Mouse (Mus musculus) brown adipose tissue, adult 24 weeks (tissue): ENCODE data around the gene Krt87. TPM values are rescaled to one million over a fixed set of nuclear protein-coding genes. Genes with fewer than 3 reads are reported as not detected.

ENCODE experiments used
- H3K27ac ChIP-seq: fragments of 200-500 bp; replicated peaks from 2 replicates; pipeline ENCODE4 v1.5.1; 2012; ENCODE audit warnings: low read depth, mild to moderate bottlenecking, low read length
- H3K4me1 ChIP-seq: fragments of 200-500 bp; 2 replicates; pipeline ENCODE4 v1.6.1; 2012; ENCODE audit warnings: low read length, mixed read lengths; ENCODE audit not compliant: control insufficient read depth, insufficient read depth, insufficient read length
- H3K4me3 ChIP-seq: fragments of 200-500 bp; 2 replicates; pipeline ENCODE4 v1.5.1; 2012; ENCODE audit warnings: low read depth, mild to moderate bottlenecking, low read length, moderate library complexity; ENCODE audit not compliant: insufficient read depth
- polyA plus RNA-seq: library from polyadenylated mRNA; stranded (reverse); fragments of >200 nt; gene quantifications from 2 replicates; pipeline ENCODE4 v1.2.4, GENCODE M21; 2012; ENCODE audit not compliant: missing spikeins, insufficient read depth, insufficient read length

Gene Krt87
- polyA plus RNA-seq, result not detected in 2 replicates

DNA sequence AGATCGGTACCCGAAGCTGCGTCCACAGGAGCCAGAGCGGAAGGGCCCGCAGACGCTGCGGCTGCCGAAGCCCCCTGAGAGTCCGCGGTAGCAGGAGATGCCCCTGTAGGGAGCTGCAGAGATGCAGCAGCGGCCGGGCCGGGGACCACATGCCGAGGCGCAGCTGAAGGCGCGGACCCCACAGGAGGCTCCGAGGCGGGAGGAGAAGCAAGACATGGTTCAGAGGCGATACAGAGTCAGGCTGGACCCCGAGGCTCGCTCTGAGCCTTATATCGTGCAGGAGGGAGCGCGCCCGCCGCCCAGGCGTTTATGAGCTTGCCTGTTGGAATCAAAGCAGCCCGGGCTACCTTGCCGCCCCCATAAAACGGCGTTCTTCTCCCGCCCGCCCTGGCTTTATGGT is at the start of gene Krt87:
Krt87 (minus strand) TSS at position 250 of the 400 bp plus-strand sequence.
- no peak within 1 kb of the TSS for H3K27ac ChIP-seq
- no peaks in the 10 kb centered on the region for H3K4me1 ChIP-seq
- H3K4me3 ChIP-seq, result no peak within 1 kb of the TSS

- no peaks in the 10 kb centered on the region for H3K4me1 ChIP-seq
- no peak overlapping the region for H3K4me3 ChIP-seq
- H3K27ac ChIP-seq, result no peak overlapping the region
Measured at GRCm38 (mm10) chr15:101485911-101486635, 47.5 kb upstream of the Krt87 start.

DNA sequence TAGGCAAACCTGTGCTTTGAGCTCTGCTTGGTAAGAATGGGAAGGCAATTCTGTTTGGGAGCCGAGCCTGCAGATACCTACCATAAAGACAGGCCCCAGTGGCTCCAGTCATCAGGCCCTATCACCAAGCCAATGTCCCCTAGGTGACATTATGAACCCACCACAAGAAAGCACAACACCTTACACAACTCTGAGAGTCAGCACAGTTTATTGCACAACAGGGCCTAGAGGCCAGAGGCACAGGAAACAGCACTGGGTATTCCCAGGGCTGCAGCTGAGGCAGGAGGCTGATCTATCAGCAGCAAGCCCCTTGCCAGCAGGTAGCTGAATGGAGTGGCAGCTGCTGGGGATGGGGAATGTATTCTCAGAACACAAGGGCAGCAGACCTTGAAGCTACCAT is 46.3 kb upstream of the Krt87 start:
- Histone ChIP-seq H3K4me1 (no peaks in the 10 kb centered on the region), H3K27ac (no peak overlapping the region), H3K4me3 (no peak overlapping the region)

DNA sequence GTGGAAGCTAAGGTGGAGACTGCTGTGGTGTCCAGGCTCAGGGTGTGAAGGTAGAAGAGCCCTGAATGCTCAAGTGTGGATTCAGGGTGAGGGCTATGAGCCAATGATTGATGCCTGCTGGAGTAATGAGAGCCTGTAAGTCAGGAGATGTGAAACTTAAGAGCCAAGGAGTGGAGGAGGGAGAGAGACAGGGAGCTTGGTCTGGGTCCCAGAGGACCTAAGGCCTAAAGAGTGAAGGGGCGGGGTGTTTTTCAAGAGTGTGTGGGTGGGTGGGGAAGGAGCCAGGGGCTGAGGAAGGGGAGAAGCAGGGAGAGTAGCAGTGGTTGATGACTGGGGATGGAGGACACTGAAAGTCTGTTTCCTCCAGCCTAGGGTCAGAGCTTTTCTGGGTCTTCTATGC is 45.0 kb upstream of the Krt87 start:
- no peak overlapping the region for H3K4me3 ChIP-seq
- no peak overlapping the region for H3K27ac ChIP-seq
- no peaks in the 10 kb centered on the region for H3K4me1 ChIP-seq

DNA sequence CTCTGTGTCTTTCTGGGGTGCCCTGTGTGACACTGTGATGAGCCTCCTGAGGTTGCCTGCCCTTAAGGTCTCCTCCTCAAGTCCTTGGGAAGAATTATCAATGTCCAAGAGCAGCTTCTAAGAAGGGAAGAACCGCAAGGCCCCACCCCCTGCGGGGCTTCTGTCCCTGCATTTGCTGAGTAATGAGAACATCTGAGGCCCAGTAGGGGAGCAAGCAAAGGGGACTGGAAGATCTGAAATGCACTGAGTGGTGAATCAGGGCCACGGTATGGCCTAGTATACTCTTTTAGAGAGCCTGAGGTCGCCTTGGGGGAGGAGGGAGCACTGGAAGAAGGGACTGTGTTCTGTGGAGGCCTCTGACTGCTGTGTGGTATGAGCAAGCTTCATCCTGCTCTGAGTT is 43.5 kb upstream of the Krt87 start:
- H3K27ac ChIP-seq, result no peak overlapping the region
- H3K4me3 ChIP-seq, result no peak overlapping the region
- H3K4me1 ChIP-seq, result no peaks in the 10 kb centered on the region

DNA sequence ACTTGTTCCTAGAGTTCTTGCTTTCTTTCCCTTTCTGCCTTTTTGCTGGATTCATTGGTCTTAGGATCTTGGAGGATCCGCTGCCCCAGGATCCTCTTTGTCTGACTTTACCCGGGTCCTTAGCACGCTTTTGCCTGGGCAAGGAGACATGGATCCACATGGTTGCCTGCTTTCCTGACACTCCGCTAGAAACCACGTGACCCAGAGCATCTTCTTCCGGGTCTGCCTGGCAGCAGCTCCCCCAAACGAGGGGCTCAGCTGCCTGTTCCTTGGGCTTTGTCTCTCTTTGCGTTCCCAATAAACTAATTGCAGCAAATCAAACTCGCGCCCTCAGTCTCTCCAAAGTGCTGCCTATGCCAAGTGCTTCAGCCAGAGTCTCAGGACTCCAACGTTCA is 41.1 kb upstream of the Krt87 start:
- no peak overlapping the region for H3K4me3 ChIP-seq
- no peak overlapping the region for H3K27ac ChIP-seq
- no peaks in the 10 kb centered on the region for H3K4me1 ChIP-seq

- Histone ChIP-seq H3K27ac (no peak overlapping the region), H3K4me1 (no peaks in the 10 kb centered on the region), H3K4me3 (no peak overlapping the region)
Measured at GRCm38 (mm10) chr15:101479007-101479665, 40.5 kb upstream of the Krt87 start.

DNA sequence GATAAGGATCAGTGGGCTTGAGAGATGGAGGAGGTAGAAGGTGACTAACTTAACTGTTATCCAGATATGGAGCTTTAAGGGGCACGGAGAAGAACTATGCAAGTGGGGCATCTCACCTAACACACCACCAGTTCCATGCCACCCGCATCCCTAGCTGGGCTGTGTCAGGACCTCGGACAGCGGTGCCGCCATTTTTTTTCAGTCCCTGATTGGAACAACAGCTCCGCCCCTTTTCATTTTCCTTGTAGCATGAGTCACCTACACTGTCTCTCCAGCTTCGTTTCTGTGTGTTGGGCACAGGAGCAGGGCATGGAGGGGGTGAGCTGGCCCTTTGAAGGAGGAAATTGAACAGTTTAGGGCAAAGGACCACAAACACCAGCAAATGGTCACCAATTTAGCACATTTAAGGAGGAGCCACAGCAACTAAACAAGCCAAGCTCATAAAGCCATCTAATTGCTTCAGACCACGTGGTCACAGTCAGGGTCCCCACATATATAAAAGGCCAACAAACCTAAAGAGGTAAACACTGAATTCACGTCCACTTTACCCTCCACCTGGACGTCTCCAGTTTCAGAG is 34.4 kb upstream of the Krt87 start, which contains the start of gene Krt86:
Krt86 (plus strand) TSS at position 527 of the 577 bp plus-strand sequence.
- H3K27ac ChIP-seq, result no peak within 1 kb of the TSS
- no peak within 1 kb of the TSS for H3K4me3 ChIP-seq
- no peaks in the 10 kb centered on the region for H3K4me1 ChIP-seq

GRCm38 (mm10) chr15:101469093-101469492 is 30.5 kb upstream of the Krt87 start:
- Histone ChIP-seq H3K4me1 (no peaks in the 10 kb centered on the region), H3K4me3 (no peak overlapping the region), H3K27ac (no peak overlapping the region)

DNA sequence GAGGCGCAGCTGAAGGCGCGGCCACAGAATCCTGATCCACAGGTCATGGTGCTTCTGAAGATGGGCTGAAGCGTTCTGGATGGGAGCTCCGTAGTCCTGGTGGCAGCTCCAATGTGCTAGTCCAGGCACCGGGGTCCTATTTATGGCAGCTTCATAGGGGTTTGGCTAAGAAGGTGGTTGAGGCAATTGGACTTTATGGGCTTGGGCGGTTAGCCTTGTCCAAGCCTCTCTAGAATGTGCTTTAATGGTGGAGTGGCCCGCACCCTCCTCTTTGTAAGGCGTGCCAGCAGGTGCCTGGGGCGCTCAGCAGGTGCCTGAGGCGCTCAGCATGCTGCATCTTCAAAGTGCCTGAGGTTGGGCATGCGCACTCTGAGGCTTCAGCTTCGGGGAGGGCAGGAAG is 25.0 kb upstream of the Krt87 start, which contains the start of gene Krt81:
Krt81 (minus strand) TSS at position 101 of the 400 bp plus-strand sequence.
- Histone ChIP-seq H3K27ac (no peak within 1 kb of the TSS), H3K4me3 (no peak within 1 kb of the TSS), H3K4me1 (no peaks in the 10 kb centered on the region)

DNA sequence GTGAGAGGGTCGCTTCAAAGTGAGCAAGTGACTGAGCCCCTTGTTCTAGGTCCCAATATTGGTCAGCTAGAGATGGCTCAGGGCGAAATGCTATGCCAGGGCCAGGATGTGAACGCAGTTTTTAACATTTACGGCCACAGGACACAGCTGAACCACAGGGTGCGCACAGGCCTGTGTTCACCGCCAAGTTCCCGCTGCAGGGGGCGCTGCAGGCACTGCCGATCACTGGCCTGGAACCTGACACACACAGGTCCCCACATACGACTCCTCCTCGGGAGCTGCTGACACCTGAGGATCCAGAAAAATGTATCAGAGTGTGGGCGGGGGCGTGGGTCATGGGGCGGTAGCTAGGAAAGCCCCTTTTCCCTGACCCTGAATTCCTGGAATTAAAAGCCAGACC is 20.7 kb upstream of the Krt87 start:
- Histone ChIP-seq H3K27ac (no peak overlapping the region), H3K4me3 (no peak overlapping the region), H3K4me1 (no peaks in the 10 kb centered on the region)

GRCm38 (mm10) chr15:101458361-101458930 is 19.8 kb upstream of the Krt87 start:
- Histone ChIP-seq H3K27ac (no peak overlapping the region), H3K4me3 (no peak overlapping the region), H3K4me1 (no peaks in the 10 kb centered on the region)

DNA sequence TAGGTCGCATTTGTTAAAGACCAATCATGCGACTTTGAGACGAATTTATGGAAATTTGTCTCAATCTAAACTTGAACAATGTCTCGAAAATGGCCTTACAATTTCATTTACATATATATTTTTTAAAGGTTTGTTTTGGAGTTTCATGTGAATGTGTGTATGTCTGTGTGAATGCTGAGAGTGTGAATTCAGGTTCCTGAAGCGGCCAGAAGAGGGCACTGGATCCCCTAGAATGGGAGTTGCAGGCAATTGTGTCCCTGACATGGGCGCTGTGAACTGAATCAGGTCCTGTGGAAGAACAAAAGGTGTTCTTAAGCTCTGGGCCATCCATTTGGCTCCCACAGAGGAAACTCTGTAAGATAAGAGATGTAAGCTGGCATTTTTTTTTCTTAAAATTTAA is 17.3 kb upstream of the Krt87 start:
- H3K4me3 ChIP-seq, result no peak overlapping the region
- no peak overlapping the region for H3K27ac ChIP-seq
- no peaks in the 10 kb centered on the region for H3K4me1 ChIP-seq

DNA sequence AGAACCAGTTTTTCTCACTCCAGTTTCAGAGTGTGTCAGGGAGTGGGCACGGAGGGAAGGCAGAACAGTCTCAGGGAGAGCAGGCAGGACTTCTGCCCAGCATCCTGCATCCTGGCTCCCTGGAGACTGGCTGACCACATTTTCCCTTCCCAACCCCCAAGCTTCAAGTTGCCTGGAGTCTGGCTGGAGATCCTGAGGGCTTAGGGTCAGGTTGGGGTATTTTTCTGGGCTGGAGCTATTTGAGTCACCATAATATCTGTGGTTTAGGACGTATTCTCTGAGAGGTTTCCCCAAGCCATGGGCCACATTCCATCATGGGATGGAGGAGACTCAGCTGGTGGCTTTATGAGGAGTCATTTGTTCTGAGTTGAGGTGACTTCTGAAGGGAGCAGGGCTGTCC is 16.7 kb upstream of the Krt87 start:
- Histone ChIP-seq H3K4me1 (no peaks in the 10 kb centered on the region), H3K4me3 (no peak overlapping the region), H3K27ac (no peak overlapping the region)

- Histone ChIP-seq H3K4me1 (no peaks in the 10 kb centered on the region), H3K4me3 (no peak overlapping the region), H3K27ac (no peak overlapping the region)
Measured at GRCm38 (mm10) chr15:101454774-101455173, 16.2 kb upstream of the Krt87 start.
